Mouse (Mus musculus) midbrain, embryonic 14.5 days (tissue): ENCODE data around the gene Qrich2. TPM values are rescaled to one million over a fixed set of nuclear protein-coding genes. Genes with fewer than 3 reads are reported as not detected.
A peak's percentile ranks its signal among the peaks of the same experiment; 100 is the strongest.

Experiments
- ATAC-seq: fragments of 200-750 bp; cut with Nextera tagmentation; 2 replicates; pipeline ENCODE4 v1.8.0; 2017; ENCODE audit warnings: moderate number of reproducible peaks, moderate library complexity; ENCODE audit not compliant: low FRiP score, low TSS enrichment
- DNase-seq: peaks from one replicate; pipeline ENCODE4 v3.0.0-alpha.2; 2015
- H3K27ac ChIP-seq: fragments of 300-500 bp; sonication (generic); replicated peaks from 2 replicates; pipeline ENCODE4 v1.5.1; 2014; ENCODE audit warnings: mild to moderate bottlenecking, low read depth, low read length, moderate library complexity
- H3K27me3 ChIP-seq: fragments of 300-500 bp; sonication (generic); 2 replicates; pipeline ENCODE4 v1.6.1; 2014; ENCODE audit warnings: low read length, control low read depth, mixed read lengths; ENCODE audit not compliant: control insufficient read depth, insufficient read depth
- H3K36me3 ChIP-seq: fragments of 300-500 bp; sonication (generic); 2 replicates; pipeline ENCODE4 v1.6.1; 2014; ENCODE audit warnings: low read length, control low read depth; ENCODE audit not compliant: control insufficient read depth, insufficient read depth
- H3K4me1 ChIP-seq: fragments of 300-500 bp; sonication (generic); 2 replicates; pipeline ENCODE4 v1.6.1; 2014; ENCODE audit warnings: mild to moderate bottlenecking, antibody characterized with exemption, low read length, control low read depth; ENCODE audit not compliant: control insufficient read depth, insufficient read depth
- H3K4me2 ChIP-seq: fragments of 300-500 bp; sonication (generic); 2 replicates; pipeline ENCODE4 v1.6.1; 2014; ENCODE audit warnings: mild to moderate bottlenecking, low read length, moderate library complexity
- H3K4me3 ChIP-seq: fragments of 300-500 bp; sonication (generic); replicated peaks from 2 replicates; pipeline ENCODE4 v1.5.1; 2014; ENCODE audit warnings: low read depth, low read length
- H3K9ac ChIP-seq: fragments of 300-500 bp; sonication (generic); replicated peaks from 2 replicates; pipeline ENCODE4 v1.6.1; 2014; ENCODE audit warnings: mild to moderate bottlenecking, low read length, moderate library complexity
- H3K9me3 ChIP-seq: fragments of 300-500 bp; sonication (generic); 2 replicates; pipeline ENCODE4 v1.6.1; 2016; ENCODE audit warnings: low read length, control low read depth, mixed read lengths; ENCODE audit not compliant: control insufficient read depth
- WGBS: fragments of 180-500 bp; shearing (Covaris S2); extraction: QIAGEN DNeasy Blood & Tissue Kit; methylation state at CpG from one replicate; pipeline ENCODE4 v1.1.7; 2014; 5-methylcytosine and 5-hydroxymethylcytosine counted together
- polyA plus RNA-seq: library from polyadenylated mRNA; unstranded; fragments of >200 nt; fragmentation: Nextera tagmentation; extraction: Ambion mirVana; gene quantifications from 2 replicates; pipeline ENCODE4 v1.2.1, GENCODE M21; 2014

Qrich2 gene
- polyA plus RNA-seq, 1 experiment from 2014 or later: not detected

- peaks cover 8% of the 10 kb centered on the region; the same call in 1 of the 2 replicates for H3K27me3 ChIP-seq
- DNase-seq: no peak
- H3K4me3 ChIP-seq: no peak overlapping the region
- ATAC-seq: no peak
- H3K9ac ChIP-seq: no peak overlapping the region; the same call in 1 of the 2 replicates
- no peak overlapping the region for H3K27ac ChIP-seq
- WGBS: 15% methylated on average over 19 of the region's 19 CpGs
- H3K4me2 ChIP-seq: no peak overlapping the region
- H3K4me1 ChIP-seq: no peaks in the 10 kb centered on the region
- H3K9me3 ChIP-seq: peaks cover 6% of the 10 kb centered on the region
- no peaks in the 10 kb centered on the region for H3K36me3 ChIP-seq
Measured at GRCm38 (mm10) chr11:116446308-116446887, 19.6 kb downstream of the Qrich2 start.

- H3K27me3 ChIP-seq: peaks cover 8% of the 10 kb centered on the region; the same call in 1 of the 2 replicates
- H3K4me1 ChIP-seq: no peaks in the 10 kb centered on the region
- H3K4me3 ChIP-seq: no peak overlapping the region
- H3K27ac ChIP-seq: no peak overlapping the region
- H3K36me3 ChIP-seq: no peaks in the 10 kb centered on the region
- peaks cover 3% of the 10 kb centered on the region for H3K9me3 ChIP-seq
- no peak overlapping the region; the same call in 1 of the 2 replicates for H3K4me2 ChIP-seq
- no peak overlapping the region for H3K9ac ChIP-seq
- ATAC-seq (peak; percentile 17; the same call in 1 of the 2 replicates), DNase-seq (peak; percentile 95)
- WGBS: 30% methylated on average over 16 of the region's 16 CpGs
Measured at GRCm38 (mm10) chr11:116445596-116446307, 20.3 kb downstream of the Qrich2 start.

- Histone ChIP-seq H3K9ac (no peak overlapping the region), H3K4me1 (no peaks in the 10 kb centered on the region), H3K4me3 (no peak overlapping the region), H3K4me2 (no peak overlapping the region), H3K9me3 (no peaks in the 10 kb centered on the region), H3K27me3 (peaks cover 8% of the 10 kb centered on the region; the same call in 1 of the 2 replicates), H3K27ac (no peak overlapping the region), H3K36me3 (peaks cover 8% of the 10 kb centered on the region)
- DNase-seq (no peak), ATAC-seq (no peak)
- 87% methylated on average over 6 of the region's 6 CpGs for WGBS
Measured at GRCm38 (mm10) chr11:116443935-116444334, 22.1 kb downstream of the Qrich2 start.

- H3K4me3 ChIP-seq: no peak overlapping the region
- H3K4me2 ChIP-seq: no peak overlapping the region
- H3K9me3 ChIP-seq: no peaks in the 10 kb centered on the region
- H3K9ac ChIP-seq: no peak overlapping the region
- 90% methylated on average over 6 of the region's 6 CpGs for WGBS
- peaks cover 10% of the 10 kb centered on the region for H3K36me3 ChIP-seq
- ATAC-seq (no peak), DNase-seq (no peak)
- no peaks in the 10 kb centered on the region for H3K4me1 ChIP-seq
- H3K27me3 ChIP-seq: peaks cover 8% of the 10 kb centered on the region; the same call in 1 of the 2 replicates
- no peak overlapping the region for H3K27ac ChIP-seq
Measured at GRCm38 (mm10) chr11:116443311-116443710, 22.7 kb downstream of the Qrich2 start.

- no peak overlapping the region for H3K27ac ChIP-seq
- no peaks in the 10 kb centered on the region for H3K9me3 ChIP-seq
- peaks cover 8% of the 10 kb centered on the region; the same call in 1 of the 2 replicates for H3K27me3 ChIP-seq
- no peak overlapping the region for H3K9ac ChIP-seq
- H3K4me2 ChIP-seq: no peak overlapping the region
- no peak overlapping the region for H3K4me3 ChIP-seq
- DNase-seq (no peak), ATAC-seq (no peak)
- WGBS: 83% methylated on average over 6 of the region's 6 CpGs
- H3K36me3 ChIP-seq: peaks cover 10% of the 10 kb centered on the region
- no peaks in the 10 kb centered on the region for H3K4me1 ChIP-seq
Measured at GRCm38 (mm10) chr11:116442867-116443177, 23.2 kb downstream of the Qrich2 start.

- Histone ChIP-seq H3K9ac (no peak overlapping the region), H3K4me2 (no peak overlapping the region), H3K36me3 (peaks cover 15% of the 10 kb centered on the region), H3K27ac (no peak overlapping the region), H3K4me1 (no peaks in the 10 kb centered on the region; the same call in 1 of the 2 replicates), H3K27me3 (peaks cover 8% of the 10 kb centered on the region; the same call in 1 of the 2 replicates), H3K9me3 (no peaks in the 10 kb centered on the region), H3K4me3 (no peak overlapping the region)
- DNase-seq (no peak), ATAC-seq (no peak)
- 74% methylated on average over 15 of the region's 15 CpGs for WGBS
Measured at GRCm38 (mm10) chr11:116442129-116442866, 23.7 kb downstream of the Qrich2 start.

GRCm38 (mm10) chr11:116440408-116441068 is 25.5 kb downstream of the Qrich2 start:
- WGBS: 85% methylated on average over 7 of the region's 7 CpGs
- DNase-seq: no peak
- H3K4me3 ChIP-seq: no peak overlapping the region
- ATAC-seq: no peak
- H3K27me3 ChIP-seq: no peaks in the 10 kb centered on the region
- H3K4me1 ChIP-seq: peaks cover 16% of the 10 kb centered on the region
- no peaks in the 10 kb centered on the region for H3K9me3 ChIP-seq
- peaks cover 28% of the 10 kb centered on the region for H3K36me3 ChIP-seq
- H3K4me2 ChIP-seq: no peak overlapping the region
- no peak overlapping the region for H3K27ac ChIP-seq
- H3K9ac ChIP-seq: no peak overlapping the region
